Mouse (Mus musculus): Measurements from ENCODE around the gene Ret.

The Ret gene

DNA sequence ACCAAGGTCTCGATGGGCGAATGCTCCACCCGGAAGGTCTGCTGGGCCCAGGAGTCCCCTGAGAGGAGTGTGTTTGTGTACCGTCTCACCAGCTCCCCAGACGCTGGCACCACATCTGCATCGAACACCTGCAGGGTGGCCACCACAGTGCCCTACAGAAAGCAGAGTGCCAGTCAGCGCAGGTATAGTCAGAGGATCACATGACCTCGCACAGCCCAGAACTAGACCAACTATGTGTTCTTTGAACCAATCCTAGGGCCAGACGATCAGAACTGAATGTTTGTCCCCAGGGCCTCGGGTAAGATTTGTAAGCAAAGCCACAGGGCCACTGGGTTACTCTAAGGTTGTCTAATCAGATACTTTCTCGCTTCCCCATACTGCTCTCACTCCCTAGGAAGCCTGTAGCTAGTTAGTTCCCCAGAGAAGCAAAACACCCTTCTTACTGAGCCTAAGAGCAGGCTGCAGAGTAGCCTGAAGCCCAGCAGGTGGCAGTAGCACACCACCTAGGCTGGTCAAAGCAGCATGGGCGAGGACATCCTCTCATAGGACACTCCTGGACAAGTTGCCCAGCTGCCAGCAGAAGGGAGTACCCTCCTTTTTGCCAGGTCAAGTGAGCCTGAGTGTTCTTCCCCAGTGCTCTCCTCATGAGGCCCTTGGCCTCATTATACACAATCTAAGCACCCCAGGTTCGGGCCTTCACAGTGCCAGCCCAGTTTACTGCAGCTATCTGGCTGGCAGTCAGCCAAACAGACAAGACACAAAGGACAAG lies 18.0 kb downstream of the Ret start:
- no peak for DNase-seq (ENCODE audit: extremely low read depth, low read depth, low spot score)

DNA sequence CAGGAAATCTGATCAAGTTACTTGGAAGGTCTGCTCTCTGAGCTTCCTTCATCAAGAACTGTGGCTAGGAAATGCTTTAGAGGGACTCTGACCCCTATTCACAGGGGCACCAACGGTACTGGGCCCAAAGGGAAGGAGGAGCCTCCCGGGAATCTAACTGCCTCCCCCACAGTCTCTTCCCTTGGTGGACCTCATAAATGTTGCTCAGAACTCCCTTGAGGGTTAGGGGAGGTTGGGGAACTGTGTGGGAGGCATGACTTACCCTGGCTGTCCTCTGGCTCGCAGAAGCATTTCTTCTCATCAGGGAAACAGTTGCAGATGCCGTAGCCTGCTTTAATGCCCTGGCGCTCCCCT lies 23.6 kb downstream of the Ret start:
- DNase-seq (ENCODE audit: extremely low read depth, low read depth, low spot score), result no peak

DNA sequence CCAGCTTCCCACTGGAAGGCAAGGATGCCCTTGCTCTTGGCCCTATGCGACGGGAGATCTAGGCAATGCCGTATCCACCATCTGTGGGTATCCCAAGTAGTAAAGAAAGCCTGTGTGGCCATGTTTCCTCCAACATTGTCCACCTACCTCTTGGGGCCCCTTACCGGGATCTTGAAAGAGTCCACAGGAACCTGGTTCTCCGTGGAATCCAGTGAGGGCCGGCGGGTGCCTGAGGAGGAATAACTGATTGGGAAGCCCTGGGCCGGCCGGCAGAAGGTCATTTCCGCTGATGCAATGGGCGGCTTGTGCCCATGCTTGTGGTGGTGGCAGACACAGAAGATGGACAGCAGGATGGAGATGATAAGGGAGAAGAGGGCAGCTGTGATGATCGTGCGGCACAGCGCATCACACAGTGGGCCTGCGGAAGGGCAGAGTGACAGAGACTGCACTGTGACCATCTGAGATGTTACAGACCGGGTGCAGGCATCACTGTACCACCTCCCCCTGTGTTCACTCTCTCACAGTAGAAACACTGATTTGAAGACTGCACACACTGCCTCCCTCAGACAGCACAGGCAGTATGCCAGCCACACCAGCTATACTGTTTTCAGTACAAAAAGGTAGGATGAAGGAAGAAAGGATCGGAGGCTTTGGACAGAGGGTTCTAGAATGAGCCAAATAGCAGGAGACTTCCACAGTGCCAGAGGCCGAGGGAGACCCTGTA lies 24.1 kb downstream of the Ret start:
- DNase-seq (ENCODE audit: extremely low read depth, low read depth, low spot score), result no peak

DNA sequence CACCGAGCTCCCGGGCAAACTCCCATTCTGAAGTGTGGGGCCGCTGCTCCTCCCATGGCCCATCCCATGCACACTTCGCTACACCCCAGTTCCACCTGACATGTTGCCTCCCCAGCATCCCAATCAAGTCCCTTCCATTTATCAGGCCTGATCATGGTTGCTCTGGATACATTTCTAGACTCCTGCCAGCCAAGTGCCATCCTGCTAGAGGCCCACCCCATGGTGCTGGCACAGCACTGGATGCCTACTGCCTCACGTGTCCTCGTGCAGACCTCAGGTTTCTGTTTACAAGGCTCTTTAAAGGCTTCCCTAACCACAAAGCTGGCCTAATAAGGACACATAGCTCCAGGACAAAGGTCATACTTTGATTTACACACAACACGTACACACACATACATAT lies 26.1 kb downstream of the Ret start:
- DNase-seq (ENCODE audit: extremely low read depth, low read depth, low spot score), result no peak

DNA sequence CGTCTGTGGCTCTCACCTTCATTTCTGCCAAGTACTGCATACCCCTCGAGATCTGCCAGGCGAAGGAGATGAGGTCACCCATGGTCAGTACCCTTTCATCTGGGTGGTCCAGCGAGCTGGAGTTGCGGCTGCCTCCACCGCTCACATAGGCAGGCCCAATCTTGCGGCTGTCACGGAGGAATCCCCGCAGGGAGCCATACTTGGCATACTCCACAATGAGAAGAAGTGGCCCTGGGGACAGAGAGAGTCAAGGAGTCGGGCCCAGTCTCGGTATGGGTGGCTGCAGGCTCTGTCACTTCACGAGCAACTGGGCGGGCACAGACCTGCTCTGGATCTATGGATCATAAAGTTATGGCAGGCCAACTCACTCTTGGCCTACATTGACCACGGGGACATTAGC lies 29.4 kb downstream of the Ret start:
- no peak for DNase-seq (ENCODE audit: extremely low read depth, low read depth, low spot score)

DNA sequence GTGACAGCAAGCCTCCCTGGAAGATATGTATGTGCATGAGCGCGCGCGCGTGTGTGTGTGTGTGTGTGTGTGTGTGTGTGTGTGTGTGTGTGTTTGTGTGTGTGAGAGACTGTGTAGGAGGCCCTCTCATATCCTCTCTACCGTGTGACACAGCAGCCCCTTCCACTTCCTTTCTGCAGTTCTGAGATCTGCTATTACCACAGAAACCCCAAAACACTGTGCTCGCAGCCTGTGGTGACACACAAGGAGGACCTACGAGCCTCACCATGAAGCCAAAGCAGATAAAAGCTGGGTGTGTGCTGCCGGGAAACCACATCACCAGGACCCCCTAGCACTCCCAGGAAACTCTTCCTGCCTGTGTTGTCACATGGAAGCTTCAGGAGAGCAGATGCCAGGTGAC lies 30.5 kb downstream of the Ret start:
- DNase-seq (ENCODE audit: extremely low read depth, low read depth, low spot score), result no peak

DNA sequence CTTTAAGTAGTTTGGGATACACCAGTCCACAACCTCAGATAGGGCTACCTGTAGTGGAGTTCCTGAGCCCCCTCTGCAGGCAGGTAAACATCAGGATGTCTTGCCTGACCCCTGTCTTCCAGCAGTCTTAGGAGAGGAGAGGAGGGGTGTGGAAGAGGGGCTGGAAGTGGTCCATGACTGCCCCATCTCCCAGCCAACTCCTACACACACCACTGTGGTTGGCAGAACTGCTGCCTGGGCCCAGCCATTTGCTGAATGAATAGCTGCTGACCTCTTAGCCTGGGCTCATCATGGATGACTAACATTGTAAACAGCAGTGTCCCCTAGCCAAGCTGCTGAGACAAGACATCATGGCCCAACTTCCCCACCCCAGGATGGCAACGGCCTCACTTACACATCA lies 32.0 kb downstream of the Ret start:
- no peak for DNase-seq (ENCODE audit: extremely low read depth, low read depth, low spot score)

DNA sequence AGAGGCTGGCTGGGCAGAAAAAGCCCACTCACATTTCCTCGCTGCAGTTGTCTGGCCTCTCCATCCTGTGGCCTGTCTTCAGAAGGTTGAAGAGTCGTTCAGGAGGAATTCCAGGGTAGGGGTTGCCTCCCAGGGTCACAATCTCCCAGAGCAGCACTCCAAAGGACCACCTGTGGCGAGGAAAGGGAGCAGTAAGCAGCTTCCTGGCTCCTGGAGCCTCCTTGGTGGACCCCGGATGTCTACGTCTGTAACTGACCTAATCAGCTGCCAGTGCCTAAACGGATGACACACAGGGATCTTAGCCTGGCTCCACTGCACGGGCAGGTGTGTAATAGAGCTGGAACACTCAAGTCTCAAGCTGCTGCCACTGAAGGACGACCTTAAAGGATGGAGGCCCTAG lies 32.8 kb downstream of the Ret start:
- no peak for DNase-seq (ENCODE audit: extremely low read depth, low read depth, low spot score)

DNA sequence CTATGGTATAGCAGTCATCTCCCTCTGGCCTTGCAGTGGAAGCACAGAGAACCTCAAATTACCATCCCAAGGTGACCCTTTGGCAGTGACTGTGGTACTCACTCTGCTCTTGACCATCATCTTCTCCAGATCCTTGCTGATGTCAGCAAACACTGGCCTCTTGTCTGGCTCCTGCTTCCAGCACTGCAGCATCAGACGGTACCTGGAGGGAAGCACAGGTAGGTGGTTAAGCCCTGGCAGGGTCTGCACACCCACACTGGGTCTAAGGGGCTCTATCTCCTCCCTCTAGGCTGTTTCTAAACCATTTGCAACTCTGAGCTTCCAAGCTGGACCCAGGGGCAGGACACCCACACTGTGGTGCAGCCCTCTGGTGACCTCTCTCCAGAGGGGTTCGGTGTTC lies 34.4 kb downstream of the Ret start:
- DNase-seq (ENCODE audit: extremely low read depth, low read depth, low spot score), result no peak

DNA sequence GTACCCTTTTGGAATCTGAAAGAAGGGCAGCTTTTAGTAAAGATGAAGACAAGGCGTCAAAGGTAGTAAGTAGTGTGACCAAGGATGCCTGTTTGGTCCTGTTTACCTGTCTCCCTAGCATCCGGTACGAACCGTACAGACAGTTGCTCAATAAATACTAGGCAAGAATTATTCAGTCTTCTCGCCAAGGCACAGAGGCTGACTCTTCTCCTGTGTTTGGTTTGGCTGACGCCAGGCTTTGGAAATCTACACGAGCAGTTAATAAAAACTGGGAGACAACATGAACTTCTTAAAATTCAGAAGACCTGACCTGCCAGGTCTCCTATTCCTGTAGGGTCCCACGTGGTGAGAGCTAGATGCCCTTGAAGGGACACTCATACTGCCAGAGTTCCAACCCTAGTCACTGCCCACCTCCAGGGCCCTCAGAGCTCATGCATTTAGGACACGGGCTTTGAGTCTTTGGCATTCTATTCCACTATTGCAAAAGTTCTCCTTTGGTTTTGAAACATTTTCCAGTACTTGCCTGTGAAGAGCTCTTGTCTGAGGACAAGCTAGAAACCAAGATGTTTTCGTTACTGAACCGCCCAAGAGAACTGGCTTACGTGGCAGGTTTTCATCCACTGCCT lies 34.9 kb downstream of the Ret start:
- peak; percentile 96 for DNase-seq (ENCODE audit: extremely low read depth, low read depth, low spot score)

DNA sequence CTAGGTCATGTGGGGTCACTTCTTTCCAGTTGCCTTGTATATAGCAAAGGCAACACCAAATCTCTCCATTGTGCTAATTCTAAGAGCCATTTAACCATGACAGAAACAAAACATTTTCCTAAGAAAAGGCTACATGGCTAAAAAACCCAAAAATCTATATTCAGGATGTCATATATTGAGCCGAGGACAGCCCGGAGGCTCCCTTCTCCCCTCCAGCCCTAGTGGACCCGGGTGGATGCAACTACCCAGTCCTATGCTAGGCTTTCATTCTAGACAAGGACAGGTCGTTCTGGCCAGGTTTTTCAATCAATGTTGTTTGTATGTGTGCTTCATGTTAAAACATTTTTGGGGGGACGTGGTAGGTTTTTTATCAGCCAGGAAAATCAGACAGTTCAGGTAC lies 44.4 kb downstream of the Ret start:
- no peak for DNase-seq (ENCODE audit: extremely low read depth, low read depth, low spot score)

DNA sequence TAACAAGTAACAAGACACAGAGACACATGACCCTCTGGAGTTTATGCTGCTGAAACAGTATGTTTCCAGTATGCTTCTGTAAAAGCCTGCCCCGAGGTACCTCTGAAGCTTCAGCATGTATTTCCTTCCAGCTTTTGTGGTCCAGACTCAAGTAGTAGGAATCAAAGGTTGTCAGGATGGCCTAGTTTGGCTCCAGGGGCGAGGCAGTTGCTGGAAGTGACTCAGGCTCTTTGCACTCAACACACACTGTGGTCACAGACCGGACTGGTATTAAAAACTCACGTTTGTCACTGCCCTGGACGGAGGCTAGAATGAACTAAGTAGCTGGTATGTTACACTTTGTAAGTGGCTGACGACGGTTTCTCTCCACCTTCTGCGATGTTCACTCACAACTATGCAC lies 46.5 kb downstream of the Ret start:
- DNase-seq (ENCODE audit: extremely low read depth, low read depth, low spot score), result no peak

DNA sequence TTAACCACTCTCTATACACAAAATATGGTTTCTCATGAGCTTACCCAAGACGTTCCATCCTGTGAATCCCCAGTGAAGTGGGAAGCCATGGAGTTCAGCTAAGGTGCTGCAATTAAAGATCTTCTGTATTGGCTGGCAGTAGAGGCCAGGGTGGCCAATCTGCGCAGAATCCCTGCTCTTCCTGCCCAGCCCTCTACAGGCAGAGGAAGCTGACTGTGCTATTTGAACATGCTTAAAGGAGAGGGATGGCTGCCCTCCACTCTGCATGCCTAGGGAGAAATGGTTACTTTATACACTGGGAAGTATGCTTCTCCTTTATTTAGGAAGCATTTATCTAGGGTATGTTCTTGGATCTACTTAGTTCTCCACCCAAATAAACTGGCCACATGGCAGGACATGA lies 47.0 kb downstream of the Ret start:
- no peak for DNase-seq (ENCODE audit: extremely low read depth, low read depth, low spot score)

DNA sequence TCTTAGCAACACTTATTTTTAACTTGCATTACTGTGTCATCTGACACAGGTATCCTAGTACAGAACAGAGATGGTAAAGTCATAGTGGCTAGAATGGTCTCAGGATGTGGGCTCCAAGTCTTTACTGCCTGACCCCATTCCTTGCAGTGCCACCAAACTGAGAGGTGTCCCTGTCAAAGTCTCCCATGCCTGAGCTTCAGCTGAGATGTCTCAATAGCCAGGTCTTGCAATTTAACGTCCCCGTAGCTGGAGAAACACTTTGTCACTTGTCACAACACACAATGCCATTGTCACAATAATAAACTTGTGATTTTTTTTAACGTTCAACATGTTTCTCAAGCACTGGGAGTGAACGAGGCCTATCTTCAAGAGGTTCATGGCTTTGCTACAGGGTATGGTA lies 47.4 kb downstream of the Ret start:
- DNase-seq (ENCODE audit: extremely low read depth, low read depth, low spot score), result no peak

DNA sequence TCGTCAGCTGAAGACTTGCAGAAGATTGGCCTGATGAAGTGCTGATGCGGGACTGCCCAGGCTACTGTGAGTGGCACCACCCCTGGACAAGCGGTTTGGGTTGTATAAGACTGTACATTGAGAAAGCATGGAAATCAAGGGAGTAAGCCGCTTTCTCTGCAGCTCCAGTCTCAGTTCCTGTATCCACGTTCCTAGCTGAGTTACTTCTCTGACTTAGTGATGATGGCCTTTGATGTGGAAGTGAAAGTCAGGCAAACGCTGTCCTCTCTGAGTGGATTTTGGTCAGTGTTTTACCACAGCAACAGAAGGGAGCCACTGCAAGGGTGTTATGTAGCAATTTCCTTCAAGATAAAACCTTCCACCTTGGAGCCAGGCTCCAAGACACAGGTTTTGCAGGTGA lies 56.6 kb downstream of the Ret start:
- no peak for DNase-seq (ENCODE audit: extremely low read depth, low read depth, low spot score)

DNA sequence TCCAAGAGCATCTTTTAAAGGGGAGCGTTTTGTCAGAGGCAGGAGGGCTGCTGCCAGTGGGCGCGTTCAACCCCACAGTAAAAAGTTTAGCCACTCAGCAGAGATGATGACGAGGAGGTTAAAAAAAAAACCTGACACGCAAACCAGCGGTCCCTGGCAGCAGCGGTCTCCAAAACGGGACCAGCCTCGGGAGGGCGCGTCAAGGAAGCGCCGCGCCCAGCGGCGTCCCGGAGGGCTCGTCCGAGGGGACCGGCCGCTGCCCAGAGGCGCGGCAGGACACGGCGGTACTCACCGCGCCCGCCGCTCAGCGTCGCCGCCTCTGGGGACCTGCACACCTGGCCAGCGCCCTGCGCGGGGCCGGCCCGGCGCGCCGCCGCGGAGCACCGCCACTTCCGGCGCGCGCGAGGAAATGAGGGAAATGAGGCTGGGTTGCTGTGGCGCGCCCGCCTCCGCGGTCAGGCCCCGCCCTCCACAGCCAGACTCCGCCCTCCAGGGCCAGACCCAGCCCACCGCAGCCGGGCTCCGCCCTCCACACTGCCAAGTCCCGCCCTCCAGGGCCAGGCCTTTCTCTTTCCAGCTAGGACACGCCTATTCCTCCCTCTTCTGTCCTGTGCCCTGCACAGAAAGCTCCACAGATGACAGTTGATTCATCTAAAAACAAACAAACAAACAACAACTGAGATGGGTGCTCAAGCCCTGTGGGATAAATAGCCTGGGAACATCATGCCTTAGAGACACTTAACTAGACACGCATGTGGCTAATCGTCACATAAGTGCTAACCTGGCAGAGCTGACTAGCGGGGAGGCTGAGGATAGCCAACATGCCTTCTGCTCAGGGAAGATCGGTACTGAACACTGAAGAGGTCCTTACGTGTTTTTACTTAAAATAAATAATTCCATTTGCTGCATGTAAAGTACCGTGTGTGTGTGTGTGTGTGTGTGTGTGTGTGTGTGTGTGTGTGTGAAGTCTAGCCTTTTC lies 58.5 kb downstream of the Ret start, which contains the start of gene Csgalnact2:
Csgalnact2 (minus strand) TSS at position 410 of the 979 bp plus-strand sequence.
- DNase-seq (ENCODE audit: extremely low read depth, low read depth, low spot score), result no peak

DNA sequence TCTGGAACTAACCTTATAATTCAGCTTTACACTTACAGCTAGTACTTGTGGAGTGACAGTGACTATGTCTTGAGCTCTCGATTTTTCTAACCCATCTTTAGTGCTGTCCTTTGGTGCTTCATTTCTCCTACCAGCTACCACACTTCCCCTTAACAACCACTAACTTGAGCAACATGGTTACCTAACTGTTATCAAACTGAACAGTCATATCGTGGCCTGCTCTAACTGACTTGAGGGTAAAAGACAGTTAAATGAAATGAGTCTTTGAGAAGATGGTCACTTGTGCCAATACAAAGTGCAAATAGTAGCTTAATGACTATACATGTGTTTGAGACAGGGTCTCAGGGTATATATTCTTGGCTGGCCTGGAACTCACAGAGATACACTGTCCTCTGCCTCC lies 60.4 kb downstream of the Ret start:
- no peak for DNase-seq (ENCODE audit: extremely low read depth, low read depth, low spot score)

DNA sequence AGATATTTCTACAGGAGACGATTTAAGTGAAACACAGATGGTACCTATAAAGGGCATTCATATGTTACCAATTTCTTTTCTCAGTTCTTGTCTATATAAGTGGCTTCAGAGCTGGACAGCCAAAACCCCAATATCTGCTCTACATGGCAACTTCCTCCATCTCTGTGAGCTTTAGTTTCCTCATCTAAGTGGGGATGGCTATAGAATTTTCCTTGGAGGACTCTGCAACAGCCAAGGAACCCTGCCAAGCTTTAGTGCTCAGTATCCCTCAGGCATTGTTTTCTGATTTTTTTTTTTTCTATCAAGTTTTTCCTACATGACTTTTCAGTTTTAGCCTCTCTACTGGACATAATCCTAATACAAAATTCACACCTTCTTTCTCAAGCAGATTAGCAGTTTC lies 63.1 kb downstream of the Ret start:
- DNase-seq (ENCODE audit: extremely low read depth, low read depth, low spot score), result no peak

DNA sequence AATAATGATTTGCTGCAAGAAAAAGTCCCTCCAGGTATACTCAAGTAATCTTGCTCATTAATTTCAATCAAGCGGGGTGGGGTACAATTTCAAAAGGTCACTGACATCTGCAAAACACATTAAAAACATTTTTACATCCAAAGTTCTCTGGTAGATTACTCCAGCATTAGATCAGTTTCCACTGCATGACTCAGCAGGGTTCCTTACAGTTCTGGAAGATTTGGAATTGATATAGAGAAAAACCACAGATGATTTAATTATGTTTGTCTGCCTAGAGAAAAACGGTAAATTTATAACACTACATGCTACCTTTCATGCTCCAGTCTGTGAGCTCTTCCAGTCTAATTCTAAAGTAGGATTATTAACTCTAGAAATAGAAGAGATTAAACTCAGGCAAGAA lies 67.5 kb downstream of the Ret start:
- no peak for DNase-seq (ENCODE audit: extremely low read depth, low read depth, low spot score)

DNA sequence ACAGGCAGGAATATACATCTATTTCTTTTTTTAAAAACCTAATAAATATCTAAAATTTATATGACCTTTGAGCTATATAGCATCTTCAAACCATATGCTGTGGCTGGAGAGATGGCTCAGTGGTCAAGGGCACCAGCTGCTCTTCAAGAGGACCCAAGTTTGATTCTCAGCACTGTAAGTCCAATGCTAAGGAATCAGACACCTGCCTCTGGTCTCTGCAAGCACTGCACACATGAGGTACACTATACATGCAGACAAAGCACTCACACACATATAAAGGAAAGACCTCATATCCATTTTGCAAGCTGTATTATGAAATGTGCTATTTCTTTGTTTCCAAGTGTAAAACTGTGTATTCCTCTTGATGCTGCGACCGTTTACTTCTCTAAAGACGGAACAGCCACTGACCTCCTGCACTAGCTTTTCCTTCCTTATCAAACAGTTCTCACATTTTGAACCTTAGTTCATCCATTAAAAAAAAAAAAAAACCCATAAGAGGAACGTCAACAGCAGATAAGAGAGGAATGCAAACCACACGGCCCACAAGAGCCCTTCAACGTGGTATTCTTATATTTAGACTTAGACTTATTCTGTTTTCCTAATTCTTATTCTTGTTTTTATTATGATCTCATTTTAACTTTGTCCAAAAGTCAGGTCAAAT lies 69.6 kb downstream of the Ret start:
- DNase-seq (ENCODE audit: extremely low read depth, low read depth, low spot score), result no peak

DNA sequence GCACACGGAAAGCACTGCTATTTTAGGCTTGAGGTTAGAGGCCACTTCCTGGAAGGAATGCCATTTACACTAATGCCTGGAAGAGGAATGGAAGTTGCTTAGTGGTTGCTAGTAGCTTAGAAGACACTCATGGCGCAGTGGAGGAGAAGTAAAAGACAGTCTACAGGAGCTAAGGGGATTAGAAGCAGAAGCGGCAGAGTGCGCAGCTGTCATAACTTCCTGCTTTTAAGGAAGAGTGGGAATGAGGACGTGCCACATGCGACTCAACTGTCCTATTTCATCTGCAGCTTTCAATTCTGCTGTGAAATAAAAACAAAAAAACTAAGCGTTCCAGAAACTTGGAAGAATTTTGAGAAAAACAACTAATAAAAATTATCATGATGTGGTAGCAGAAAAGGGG lies 70.3 kb downstream of the Ret start:
- no peak for DNase-seq (ENCODE audit: extremely low read depth, low read depth, low spot score)
